Mouse (Mus musculus): ENCODE results near the gene Gpr107. TPM values are rescaled to one million over a fixed set of nuclear protein-coding genes. Genes with fewer than 3 reads are reported as not detected.
A peak's percentile ranks its signal among the peaks of the same experiment; 100 is the strongest.

Gpr107 gene
- polyA plus RNA-seq, 1 experiment from 2014 or later: 26.8 TPM

GRCm38 (mm10) chr2:31246251-31246971 is 94.3 kb downstream of the Gpr107 start:
- Histone ChIP-seq H3K9ac (ENCODE audit: low read length) (peak overlapping the region; percentile 96), H3K9me3 (replicated peaks; ENCODE audit: control insufficient read depth, low read length) (no peaks in the 10 kb centered on the region), H3K36me3 (ENCODE audit: control insufficient read depth, insufficient read depth, low read length) (0 out of 2 replicates have a peak, but pooled peaks cover 7% of the 10 kb centered on the region), H3K27me3 (replicated peaks; ENCODE audit: control insufficient read depth, insufficient read depth, low read length) (no peaks in the 10 kb centered on the region), H3K4me1 (ENCODE audit: control insufficient read depth, insufficient read depth, low read length) (peaks cover 18% of the 10 kb centered on the region), H3K4me2 (ENCODE audit: low read length) (peak overlapping the region; percentile 84), H3K27ac (ENCODE audit: low read depth, low read length) (peak overlapping the region; percentile 78), H3K4me3 (ENCODE audit: low read depth, low read length) (peak overlapping the region; percentile 88)
- DNase-seq (ENCODE audit: low spot score) (peak; percentile 56), ATAC-seq (peak; percentile 60)
- 1% methylated on average over 40 of the region's 41 CpGs for WGBS

GRCm38 (mm10) chr2:31248856-31249255 is 96.7 kb downstream of the Gpr107 start:
- Histone ChIP-seq H3K36me3 (ENCODE audit: control insufficient read depth, insufficient read depth, low read length) (0 out of 2 replicates have a peak, but pooled peaks cover 7% of the 10 kb centered on the region), H3K27me3 (replicated peaks; ENCODE audit: control insufficient read depth, insufficient read depth, low read length) (no peaks in the 10 kb centered on the region), H3K9ac (ENCODE audit: low read length) (no peak overlapping the region), H3K4me3 (ENCODE audit: low read depth, low read length) (no peak overlapping the region), H3K4me1 (ENCODE audit: control insufficient read depth, insufficient read depth, low read length) (peaks cover 16% of the 10 kb centered on the region), H3K4me2 (ENCODE audit: low read length) (no peak overlapping the region), H3K9me3 (replicated peaks; ENCODE audit: control insufficient read depth, low read length) (no peaks in the 10 kb centered on the region), H3K27ac (ENCODE audit: low read depth, low read length) (no peak overlapping the region)
- DNase-seq (ENCODE audit: low spot score) (no peak), ATAC-seq (no peak)
- 89% methylated on average over 6 of the region's 6 CpGs for whole genome bisulfite sequencing

DNA sequence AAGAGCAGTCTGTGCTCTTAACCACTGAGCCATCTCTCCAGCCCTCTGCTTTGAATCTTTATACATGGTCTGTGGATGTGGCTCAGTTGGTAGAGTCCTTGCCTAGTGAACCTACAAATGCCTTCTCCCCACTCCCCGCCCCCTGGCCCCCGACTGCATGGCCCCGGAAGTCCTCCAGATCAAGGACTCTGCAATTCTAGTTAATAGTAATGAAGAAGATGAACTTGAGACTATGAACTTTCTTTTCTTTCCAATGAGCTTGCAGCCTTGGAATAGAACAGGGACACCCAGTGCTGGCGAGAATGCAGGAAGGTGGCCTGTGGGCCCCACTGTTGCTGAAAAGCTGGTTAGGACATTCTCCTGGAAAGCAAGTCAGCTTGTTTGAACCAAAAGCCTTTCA is 100.1 kb downstream of the Gpr107 start:
- Histone ChIP-seq H3K9me3 (replicated peaks; ENCODE audit: control insufficient read depth, low read length) (no peaks in the 10 kb centered on the region), H3K36me3 (ENCODE audit: control insufficient read depth, insufficient read depth, low read length) (0 out of 2 replicates have a peak, but pooled peaks cover 7% of the 10 kb centered on the region), H3K4me3 (ENCODE audit: low read depth, low read length) (no peak overlapping the region), H3K27me3 (replicated peaks; ENCODE audit: control insufficient read depth, insufficient read depth, low read length) (no peaks in the 10 kb centered on the region), H3K9ac (ENCODE audit: low read length) (no peak overlapping the region), H3K4me2 (ENCODE audit: low read length) (no peak overlapping the region), H3K27ac (ENCODE audit: low read depth, low read length) (no peak overlapping the region), H3K4me1 (ENCODE audit: control insufficient read depth, insufficient read depth, low read length) (peaks cover 22% of the 10 kb centered on the region)
- ATAC-seq (no peak), DNase-seq (ENCODE audit: low spot score) (no peak)
- 95% methylated on average over 4 of the region's 4 CpGs for WGBS

- H3K4me1 ChIP-seq (ENCODE audit: control insufficient read depth, insufficient read depth, low read length): peaks cover 19% of the 10 kb centered on the region
Observed at GRCm38 (mm10) chr2:31253463-31253862, 101.3 kb downstream of the Gpr107 start.

GRCm38 (mm10) chr2:31254806-31255205 is 102.7 kb downstream of the Gpr107 start:
- 94% methylated on average over 3 of the region's 3 CpGs for WGBS
- H3K4me3 ChIP-seq (ENCODE audit: low read depth, low read length): no peak overlapping the region
- peaks cover 29% of the 10 kb centered on the region for H3K4me1 ChIP-seq (ENCODE audit: control insufficient read depth, insufficient read depth, low read length)
- no peak for ATAC-seq
- no peak overlapping the region for H3K27ac ChIP-seq (ENCODE audit: low read depth, low read length)
- DNase-seq (ENCODE audit: low spot score): no peak
- H3K4me2 ChIP-seq (ENCODE audit: low read length): no peak overlapping the region
- no peaks in the 10 kb centered on the region for H3K9me3 ChIP-seq (replicated peaks; ENCODE audit: control insufficient read depth, low read length)
- no peaks in the 10 kb centered on the region for H3K27me3 ChIP-seq (replicated peaks; ENCODE audit: control insufficient read depth, insufficient read depth, low read length)
- 0 out of 2 replicates have a peak, but pooled peaks cover 3% of the 10 kb centered on the region for H3K36me3 ChIP-seq (ENCODE audit: control insufficient read depth, insufficient read depth, low read length)
- no peak overlapping the region for H3K9ac ChIP-seq (ENCODE audit: low read length)

More at GRCm38 (mm10) chr2:31253463-31253862, 101.3 kb downstream of the Gpr107 start:
- Histone ChIP-seq H3K4me2 (ENCODE audit: low read length) (no peak overlapping the region), H3K4me3 (ENCODE audit: low read depth, low read length) (no peak overlapping the region), H3K27ac (ENCODE audit: low read depth, low read length) (no peak overlapping the region), H3K9me3 (replicated peaks; ENCODE audit: control insufficient read depth, low read length) (no peaks in the 10 kb centered on the region), H3K9ac (ENCODE audit: low read length) (no peak overlapping the region), H3K27me3 (replicated peaks; ENCODE audit: control insufficient read depth, insufficient read depth, low read length) (no peaks in the 10 kb centered on the region), H3K36me3 (ENCODE audit: control insufficient read depth, insufficient read depth, low read length) (0 out of 2 replicates have a peak, but pooled peaks cover 4% of the 10 kb centered on the region)
- ATAC-seq (no peak), DNase-seq (ENCODE audit: low spot score) (peak; percentile 44)
- WGBS: 23% methylated on average over 3 of the region's 3 CpGs

GRCm38 (mm10) chr2:31255952-31256938 is 104.1 kb downstream of the Gpr107 start:
- Histone ChIP-seq H3K27ac (ENCODE audit: low read depth, low read length) (peak overlapping the region; percentile 0; the same call in 1 of the 2 replicates), H3K36me3 (ENCODE audit: control insufficient read depth, insufficient read depth, low read length) (no peaks in the 10 kb centered on the region), H3K4me3 (ENCODE audit: low read depth, low read length) (no peak overlapping the region), H3K9ac (ENCODE audit: low read length) (peak overlapping the region; percentile 25; the same call in 1 of the 2 replicates), H3K4me1 (ENCODE audit: control insufficient read depth, insufficient read depth, low read length) (peaks cover 29% of the 10 kb centered on the region), H3K4me2 (ENCODE audit: low read length) (peak overlapping the region; percentile 16; the same call in 1 of the 2 replicates), H3K27me3 (replicated peaks; ENCODE audit: control insufficient read depth, insufficient read depth, low read length) (no peaks in the 10 kb centered on the region), H3K9me3 (replicated peaks; ENCODE audit: control insufficient read depth, low read length) (no peaks in the 10 kb centered on the region)
- 25% methylated on average over 21 of the region's 21 CpGs for WGBS
- no peak for ATAC-seq
- DNase-seq (ENCODE audit: low spot score): peak; percentile 59

GRCm38 (mm10) chr2:31257096-31257495 is 105.0 kb downstream of the Gpr107 start:
- no peaks in the 10 kb centered on the region for H3K9me3 ChIP-seq (replicated peaks; ENCODE audit: control insufficient read depth, low read length)
- DNase-seq (ENCODE audit: low spot score) (no peak), ATAC-seq (no peak)
- H3K9ac ChIP-seq (ENCODE audit: low read length): peak overlapping the region; percentile 18; the same call in 1 of the 2 replicates
- H3K27me3 ChIP-seq (replicated peaks; ENCODE audit: control insufficient read depth, insufficient read depth, low read length): no peaks in the 10 kb centered on the region
- no peak overlapping the region for H3K27ac ChIP-seq (ENCODE audit: low read depth, low read length)
- no peak overlapping the region for H3K4me2 ChIP-seq (ENCODE audit: low read length)
- H3K4me3 ChIP-seq (ENCODE audit: low read depth, low read length): no peak overlapping the region
- H3K4me1 ChIP-seq (ENCODE audit: control insufficient read depth, insufficient read depth, low read length): peaks cover 29% of the 10 kb centered on the region
- WGBS: 42% methylated on average over 6 of the region's 6 CpGs
- H3K36me3 ChIP-seq (ENCODE audit: control insufficient read depth, insufficient read depth, low read length): no peaks in the 10 kb centered on the region

- DNase-seq (ENCODE audit: low spot score) (peak; percentile 84), ATAC-seq (peak; percentile 69)
- Histone ChIP-seq H3K4me1 (ENCODE audit: control insufficient read depth, insufficient read depth, low read length) (peaks cover 42% of the 10 kb centered on the region), H3K36me3 (ENCODE audit: control insufficient read depth, insufficient read depth, low read length) (no peaks in the 10 kb centered on the region), H3K4me3 (ENCODE audit: low read depth, low read length) (peak overlapping the region; percentile 35), H3K9ac (ENCODE audit: low read length) (peak overlapping the region; percentile 41), H3K9me3 (replicated peaks; ENCODE audit: control insufficient read depth, low read length) (no peaks in the 10 kb centered on the region), H3K27me3 (replicated peaks; ENCODE audit: control insufficient read depth, insufficient read depth, low read length) (no peaks in the 10 kb centered on the region), H3K27ac (ENCODE audit: low read depth, low read length) (no peak overlapping the region), H3K4me2 (ENCODE audit: low read length) (peak overlapping the region; percentile 55)
- 11% methylated on average over 22 of the region's 22 CpGs for WGBS
Observed at GRCm38 (mm10) chr2:31258609-31259366, 106.7 kb downstream of the Gpr107 start.
